Mouse (Mus musculus): ENCODE results near the gene Fbxl18.

DNA sequence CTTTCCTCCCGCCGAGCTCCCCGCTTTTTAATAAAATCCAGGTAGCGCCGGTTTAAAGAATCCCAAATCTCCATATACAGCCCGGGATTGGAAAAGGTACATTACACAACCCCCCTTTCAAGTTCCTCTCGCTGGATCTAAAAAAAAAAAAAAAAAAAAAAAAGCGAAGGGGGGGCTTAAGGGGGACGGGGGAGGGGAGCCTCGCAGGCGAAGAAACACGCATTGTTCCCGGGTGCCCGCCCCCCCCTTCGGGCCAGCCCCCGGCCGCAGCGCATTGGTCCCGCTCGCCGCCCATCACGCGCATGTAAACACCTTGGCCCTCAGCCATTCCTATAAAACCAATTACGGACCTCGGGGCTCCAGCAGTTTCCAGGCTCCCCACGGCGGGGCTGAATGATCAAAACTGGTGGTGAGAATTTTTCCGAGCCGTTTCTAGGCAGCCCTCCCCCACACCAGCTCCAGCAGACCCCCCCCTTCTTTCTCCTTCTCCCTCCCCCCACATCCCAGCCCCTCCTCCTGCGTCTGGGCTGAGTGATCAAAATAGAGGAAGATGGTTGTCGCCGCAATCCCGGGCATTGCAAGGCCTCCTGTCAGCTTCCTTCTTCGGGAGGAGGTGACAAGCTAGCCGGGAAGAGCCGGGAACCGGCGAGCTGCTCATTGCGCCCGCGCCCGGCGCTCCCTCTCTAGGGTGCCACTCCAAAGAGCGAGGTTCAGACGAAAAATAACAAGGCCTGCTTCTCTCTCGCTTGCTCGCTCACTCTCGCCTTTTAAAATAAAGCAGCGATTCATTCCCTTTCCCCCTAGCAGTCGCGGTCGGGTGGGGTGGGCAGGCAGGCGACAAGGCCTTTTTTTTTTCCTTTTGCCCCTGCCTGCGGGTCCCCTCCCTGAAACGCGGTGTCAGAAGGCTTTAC lies 77.4 kb downstream of the Fbxl18 start, which contains the start of gene Tnrc18:
- no peak for TF ChIP-seq CTCF (IDR thresholded peaks at IDR 0.05; ENCODE audit: control insufficient read depth, insufficient read depth, insufficient read length)
- peak; percentile 42 for TF ChIP-seq MAX (IDR thresholded peaks at IDR 0.05)
- TF ChIP-seq USF1 (IDR thresholded peaks at IDR 0.05; ENCODE audit: low read depth), result no peak
- no peak for TF ChIP-seq MYOG (IDR thresholded peaks at IDR 0.05; ENCODE audit: control insufficient read depth, extremely low read depth, insufficient read length)

Data from C2C12 (cell line).